Mouse (Mus musculus) thymus, postnatal 10 days (tissue): ENCODE measurements around the gene Slc30a4.

ENCODE experiments used
- DNase-seq, 2 experiments: peaks; one replicate each; pipeline ENCODE4 v3.0.0; 2021; ENCODE audit warnings: low spot score in 2 of 2

Gene Slc30a4

DNA sequence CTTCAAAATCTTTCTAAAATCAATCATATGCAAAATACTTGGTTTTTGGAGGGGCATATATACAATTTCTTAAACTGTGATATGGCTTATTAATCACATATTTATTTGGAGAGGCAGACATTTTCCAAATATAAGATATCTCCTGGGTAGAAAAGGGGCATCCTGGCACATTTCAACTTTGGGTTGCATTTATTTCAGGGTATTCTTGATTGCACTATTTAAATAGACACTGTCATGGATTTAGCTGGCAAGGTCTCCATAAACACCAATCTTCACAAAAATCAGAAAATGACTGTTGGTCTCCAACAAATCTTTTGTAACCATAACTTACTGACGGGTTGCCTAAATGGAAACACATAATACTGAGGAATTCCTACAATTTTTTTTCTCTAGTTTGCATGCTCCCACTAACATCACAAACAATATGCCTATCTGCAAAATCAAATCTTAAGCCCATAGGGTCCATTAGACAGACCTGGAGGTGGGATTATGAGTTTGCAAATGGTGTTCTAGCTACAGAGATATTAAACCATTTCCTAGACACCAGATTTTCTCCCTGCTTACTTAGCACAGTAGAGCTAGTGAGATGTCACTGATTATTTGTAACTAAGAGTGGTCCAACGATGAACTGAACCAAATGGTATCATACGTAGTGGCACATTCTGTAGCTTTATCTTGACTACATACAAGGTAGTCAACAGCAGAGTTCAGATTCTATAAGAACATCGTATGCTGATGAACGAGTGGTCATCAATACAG, 20.9 kb downstream of the Slc30a4 start:
- no peak for DNase-seq

DNA sequence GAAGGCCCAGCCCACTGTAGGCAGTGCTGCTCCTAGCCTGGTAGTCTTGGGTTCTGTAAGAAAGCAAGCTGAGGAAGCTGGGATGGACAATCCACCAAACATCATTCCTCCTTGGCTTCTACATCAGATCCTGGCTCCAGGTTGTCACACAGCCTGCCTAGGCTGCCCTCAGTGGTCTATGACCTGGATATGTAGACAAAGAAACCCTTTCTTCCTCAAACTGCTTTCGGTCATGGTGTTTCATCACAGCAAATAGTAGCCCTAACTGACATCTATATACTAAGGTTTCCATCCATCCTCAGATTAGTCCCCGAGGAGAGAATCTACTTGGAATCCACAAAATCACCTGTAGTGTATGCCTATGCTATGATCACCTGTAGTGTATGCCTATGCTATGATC, 27.3 kb downstream of the Slc30a4 start:
- no peak for DNase-seq

DNA sequence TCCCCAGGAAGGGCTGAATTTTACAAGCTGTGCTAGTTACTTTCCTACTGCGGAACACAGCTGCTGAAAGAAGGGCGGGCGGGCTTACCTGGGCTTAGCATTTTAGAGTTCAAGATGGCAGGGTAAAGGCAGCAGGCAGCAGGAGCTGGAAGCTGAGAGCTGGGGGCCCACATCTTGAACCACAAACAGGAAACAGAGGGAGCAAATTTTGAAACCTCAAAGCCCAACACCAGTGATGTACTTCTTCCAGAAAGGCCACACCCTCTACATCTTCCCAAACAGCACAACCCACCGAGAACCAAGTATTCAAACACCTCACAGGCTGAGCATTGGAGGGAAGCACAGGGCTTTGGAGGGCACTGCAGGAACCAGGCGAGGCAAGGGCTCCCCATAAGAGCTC, 29.6 kb downstream of the Slc30a4 start:
- DNase-seq = no peak

DNA sequence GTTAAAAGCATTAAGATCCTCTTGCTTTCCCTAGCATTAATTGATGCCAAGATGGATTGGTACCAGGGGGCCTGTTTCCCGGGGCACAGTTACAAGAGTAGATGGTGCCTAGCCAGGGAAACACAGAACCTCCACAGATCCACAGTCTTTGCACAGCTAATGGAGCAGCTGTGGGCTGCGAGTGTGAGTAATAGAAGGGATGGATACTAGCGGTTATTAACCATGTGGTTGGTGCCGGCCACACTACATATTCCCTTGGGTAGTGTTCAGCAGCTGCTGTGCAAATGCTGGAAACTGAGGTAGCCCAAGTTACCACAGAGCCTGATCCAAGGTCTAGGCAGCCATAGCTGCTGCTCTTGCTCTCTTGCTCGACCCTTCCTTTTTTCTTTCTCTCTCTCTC, 30.7 kb downstream of the Slc30a4 start:
- DNase-seq = no peak

DNA sequence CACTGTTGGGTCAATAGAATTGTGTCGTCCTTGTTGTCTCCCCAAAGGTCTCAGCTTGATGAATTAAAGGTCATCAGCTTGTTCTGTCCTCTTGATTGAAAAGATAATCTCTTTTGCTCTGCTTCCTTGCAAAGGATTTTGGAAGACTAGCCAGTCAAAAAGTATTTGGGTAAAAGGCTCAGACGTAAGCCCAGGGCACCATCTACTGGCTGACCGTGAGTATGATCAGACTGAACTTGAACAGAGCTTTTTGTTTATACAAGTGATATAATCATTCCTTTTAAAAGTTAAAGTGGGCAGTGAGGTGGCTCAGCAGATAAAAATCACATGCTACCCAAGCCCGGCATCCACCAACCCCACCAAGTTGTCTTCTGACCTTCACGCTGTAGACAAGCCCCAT, 34.6 kb downstream of the Slc30a4 start:
- peak in 1 of 2 experiments; percentile 51 for DNase-seq

DNA sequence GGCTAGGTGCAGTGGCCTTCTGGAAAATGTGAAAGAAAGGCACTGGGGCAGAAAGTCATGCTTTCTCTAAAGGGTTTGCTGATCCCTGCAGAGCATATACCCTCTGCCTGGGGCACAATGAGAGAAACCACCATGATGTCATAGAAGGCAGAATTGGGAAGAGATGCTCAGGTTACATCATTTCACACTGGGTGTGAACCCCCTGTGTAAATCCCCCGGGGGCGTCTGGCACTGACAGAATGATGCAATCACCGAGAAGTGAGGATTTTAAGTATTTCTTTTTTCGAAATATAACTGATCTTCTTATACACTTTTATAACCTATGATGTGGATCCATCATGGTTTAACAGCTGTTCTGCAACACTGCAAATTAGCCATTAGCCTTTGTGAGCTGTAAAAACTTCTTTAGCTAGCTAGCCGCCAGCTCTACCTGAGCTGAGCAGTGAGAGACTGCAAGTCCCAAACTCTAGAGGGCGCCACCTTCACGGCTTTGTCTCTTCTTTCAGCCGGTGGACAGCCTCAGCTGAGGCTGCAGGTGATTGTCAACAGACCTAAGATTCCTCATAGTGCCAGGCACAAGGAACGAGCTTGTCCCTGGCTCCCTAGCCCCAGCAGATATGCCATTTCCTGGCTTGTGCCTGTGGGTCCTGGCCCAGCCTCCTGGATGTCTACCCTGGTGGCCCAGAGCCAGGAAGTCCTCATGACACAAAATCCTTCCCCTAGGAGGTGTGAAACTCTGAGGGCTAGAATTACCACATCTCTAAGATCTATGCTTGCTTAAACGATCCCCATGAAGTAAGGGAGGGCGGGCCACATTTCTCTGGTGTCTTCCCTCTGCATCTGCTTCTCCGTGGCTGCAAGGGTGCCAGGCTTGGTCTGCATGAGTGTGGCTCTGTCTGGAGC, 36.2 kb downstream of the Slc30a4 start:
- DNase-seq = peak in 1 of 2 experiments; percentile 75

DNA sequence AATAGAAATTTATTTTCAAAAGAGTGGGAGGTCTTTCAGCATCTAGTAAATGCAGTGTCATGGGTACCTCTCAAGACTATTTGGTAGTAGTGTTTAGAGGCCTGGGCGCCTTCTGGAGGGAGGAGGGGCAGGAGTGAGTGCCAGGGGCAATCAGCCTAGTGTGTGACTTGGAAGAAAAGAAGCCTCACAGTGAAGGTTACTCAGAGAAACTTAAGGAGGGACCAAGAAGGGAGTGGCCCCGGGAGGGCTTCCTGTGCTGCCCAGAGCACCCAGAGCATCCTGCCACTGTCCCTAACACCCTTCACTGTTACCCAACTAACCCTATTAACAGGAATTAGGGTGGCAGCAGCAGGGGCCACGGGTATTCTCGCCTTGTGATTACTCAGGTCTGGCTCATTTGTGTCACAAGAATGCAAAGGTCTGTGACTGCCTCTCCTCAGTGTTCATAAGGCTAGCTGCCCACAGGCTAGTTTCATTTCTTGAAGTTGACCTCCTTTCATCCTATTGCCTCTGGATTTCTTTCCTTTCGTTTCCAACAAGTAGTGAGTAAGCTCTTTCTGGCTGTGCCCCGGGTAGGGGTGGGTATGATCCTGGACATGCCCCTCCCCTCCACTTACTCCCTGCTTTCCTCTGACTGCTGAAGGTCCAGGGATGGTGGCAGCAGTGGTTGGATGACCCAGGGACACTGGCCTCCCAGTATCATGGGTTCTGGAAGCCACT, 37.0 kb downstream of the Slc30a4 start:
- no peak for DNase-seq

DNA sequence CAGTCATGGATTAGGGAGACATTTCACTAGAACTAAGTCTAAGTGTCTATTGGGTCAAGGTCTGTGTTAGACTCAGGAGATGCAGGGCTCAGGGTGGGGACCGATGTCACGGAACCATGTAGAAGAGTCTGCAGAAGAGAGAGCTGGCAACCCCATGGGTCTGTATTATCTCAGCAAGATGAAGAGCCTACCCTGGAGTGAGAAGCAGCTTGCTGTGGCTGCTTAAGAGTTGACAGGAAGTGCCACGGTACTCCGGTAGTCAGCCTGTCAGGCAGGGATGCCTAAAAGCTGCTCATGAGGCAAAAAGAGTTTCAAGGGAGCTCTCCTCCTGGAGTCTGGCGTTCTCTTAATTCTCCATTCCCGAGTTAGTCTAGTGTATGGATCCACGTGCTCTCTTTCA, 42.6 kb downstream of the Slc30a4 start:
- DNase-seq = no peak

DNA sequence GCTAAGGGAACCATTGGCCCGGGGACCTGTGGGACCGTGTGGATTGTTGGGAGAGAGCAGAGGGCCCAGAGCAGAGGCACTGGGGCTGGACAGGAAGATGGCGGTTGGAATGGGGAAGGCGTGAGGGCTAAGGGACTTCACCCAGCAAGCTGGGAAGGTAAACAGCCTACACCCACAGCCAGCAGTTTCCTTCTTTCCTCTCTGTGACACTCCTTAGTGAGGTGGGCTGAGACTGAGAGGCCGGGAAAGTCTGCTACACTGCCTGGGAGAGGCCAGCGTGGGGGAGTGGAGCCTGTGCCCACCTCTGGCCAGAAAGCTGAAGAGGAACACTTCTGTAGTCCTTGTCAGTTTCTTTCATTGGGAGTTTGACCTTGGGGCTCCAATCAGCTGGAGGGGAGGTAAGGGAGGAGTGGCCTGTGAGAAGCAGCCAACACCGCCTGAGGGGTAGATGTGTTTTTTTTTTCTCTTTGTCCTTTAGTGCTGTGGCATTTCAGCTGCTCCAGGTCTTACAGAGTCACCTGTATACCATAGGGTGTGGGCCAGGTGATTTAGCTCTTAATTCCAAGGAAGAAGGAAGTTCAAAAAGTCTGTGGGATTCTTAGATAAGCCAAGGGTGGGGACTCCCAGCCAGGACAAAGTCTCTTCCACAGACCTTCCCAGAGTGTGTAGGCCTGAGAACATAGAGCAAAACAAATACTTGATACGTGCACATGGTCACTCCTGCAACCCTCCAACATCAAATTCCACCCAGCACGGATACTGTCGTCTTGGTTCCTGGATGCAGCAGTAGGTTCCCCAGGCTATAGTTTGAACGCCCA, 44.5 kb downstream of the Slc30a4 start:
- DNase-seq = no peak

DNA sequence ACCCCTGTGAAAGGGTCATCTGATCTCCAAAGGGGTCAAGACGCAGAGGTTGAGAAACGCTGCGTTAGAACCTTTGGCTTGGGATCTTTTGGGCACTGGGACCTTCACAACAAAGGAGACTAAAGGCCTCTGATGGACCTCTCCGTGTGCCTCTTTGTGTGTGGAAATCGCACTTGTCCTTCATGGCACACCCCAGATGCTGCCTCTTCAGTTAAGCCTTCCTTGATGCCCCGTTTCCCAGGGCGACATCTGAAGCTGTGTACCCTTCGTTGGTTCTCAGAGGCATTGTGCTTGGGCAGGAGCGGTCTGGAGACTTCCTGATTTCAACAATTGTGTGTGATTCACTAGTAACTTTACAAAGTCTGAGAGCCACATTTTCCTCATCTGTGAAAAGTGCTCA, 45.7 kb downstream of the Slc30a4 start:
- DNase-seq = no peak

DNA sequence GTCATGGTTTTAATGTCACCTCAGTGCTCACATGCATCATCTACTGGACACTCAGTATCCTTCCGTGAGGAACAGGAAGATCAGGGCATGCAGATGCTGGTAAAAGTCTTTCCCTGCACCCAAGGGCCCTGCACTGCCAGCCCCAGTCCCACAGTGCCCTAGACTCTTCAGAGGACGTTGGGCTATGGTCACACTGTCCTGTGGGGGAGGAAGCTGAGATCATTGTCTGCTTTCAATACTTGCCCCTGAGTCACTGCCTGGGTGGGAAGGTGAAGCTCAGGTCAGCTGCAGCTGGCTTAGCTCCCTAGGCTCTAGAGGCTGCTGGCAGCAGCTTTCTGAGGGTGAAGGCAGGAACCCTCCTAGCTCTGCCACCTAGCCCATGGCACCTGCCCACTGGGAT, 46.4 kb downstream of the Slc30a4 start:
- DNase-seq = no peak

DNA sequence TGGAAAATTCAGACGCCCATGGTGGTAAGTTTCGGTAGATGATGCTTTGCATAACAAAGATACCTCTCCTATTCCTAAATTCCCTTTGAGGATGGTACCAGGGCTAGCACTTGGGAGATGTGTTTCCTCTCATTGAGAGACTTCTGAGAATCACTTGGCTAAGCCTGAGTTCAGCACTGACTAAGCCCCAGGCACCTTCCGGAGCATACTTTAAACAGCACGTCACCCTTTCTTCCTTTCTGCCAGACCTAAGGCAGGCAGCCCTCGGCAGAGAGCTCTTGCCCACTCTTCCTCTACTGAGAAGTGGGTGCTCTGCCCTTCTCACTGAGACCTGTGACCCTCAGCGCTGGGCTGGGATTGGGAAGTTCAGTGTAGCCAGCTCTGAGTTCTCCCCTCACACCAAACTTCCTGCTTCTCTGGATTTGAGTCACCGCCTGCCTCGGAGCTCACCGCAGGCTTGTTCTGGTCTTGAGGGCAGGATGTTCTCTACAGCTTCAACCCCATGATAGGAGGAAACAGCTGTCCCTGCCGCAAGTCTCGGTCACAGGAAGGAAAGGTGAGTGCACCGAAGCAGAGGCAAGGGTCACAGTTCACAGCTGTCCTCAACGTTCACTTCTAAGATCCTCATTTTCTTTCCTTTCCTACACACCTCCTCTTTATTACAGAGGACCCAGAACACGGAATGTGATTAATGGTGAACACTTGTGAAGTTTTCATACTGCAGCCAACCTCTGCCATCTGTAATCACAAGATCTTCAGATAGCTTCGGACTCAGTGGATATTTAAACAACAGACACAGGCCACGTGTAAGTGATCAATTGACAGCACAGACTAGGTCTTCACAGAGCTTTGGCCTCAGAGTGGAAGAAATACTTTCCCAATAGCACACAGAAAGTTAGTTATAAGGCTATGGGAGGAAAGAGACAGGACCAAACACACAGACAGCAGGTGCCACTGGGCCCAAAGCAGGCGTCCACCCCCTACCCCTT, 50.1 kb downstream of the Slc30a4 start:
- DNase-seq = peak; percentile 76 to 85

DNA sequence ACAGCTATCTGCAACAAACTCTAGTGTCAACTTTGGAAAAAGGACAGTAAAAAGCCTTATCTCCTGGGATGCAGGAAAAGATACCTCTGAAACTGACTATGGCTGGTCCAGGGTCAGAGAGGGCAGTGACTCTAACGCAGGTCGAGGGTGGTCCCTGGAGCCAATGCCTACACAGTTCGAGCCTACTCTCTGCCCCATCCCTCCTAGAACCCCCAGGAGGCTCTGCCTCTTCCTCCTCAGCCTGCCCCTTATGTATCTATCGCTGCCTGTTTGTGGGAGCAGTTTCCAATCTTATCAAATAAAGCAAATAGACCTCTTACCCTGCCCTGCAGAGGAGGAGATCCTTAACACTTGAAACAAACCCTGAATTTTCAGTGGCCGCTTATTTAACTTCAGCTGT, 63.8 kb downstream of the Slc30a4 start:
- DNase-seq = no peak

DNA sequence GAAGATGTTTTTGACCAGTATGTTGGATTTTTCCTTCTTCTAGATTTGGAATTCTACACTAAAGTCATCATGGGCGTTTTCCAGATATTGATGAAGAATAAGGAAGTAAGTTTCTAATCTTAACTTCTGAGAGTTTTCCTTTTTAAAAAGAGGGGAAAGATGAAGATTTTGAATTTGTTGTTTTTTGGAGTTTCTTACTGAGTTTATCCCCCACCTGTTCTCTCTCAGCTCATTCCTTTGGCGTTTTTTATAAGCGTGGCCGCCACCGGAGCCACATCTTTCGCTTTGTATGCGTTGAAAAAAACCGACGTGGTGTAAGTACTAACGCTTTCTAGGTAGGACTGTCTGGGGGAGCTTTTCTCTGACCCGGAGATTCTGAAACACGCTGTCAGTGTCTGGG, 64.4 kb downstream of the Slc30a4 start:
- no peak for DNase-seq

DNA sequence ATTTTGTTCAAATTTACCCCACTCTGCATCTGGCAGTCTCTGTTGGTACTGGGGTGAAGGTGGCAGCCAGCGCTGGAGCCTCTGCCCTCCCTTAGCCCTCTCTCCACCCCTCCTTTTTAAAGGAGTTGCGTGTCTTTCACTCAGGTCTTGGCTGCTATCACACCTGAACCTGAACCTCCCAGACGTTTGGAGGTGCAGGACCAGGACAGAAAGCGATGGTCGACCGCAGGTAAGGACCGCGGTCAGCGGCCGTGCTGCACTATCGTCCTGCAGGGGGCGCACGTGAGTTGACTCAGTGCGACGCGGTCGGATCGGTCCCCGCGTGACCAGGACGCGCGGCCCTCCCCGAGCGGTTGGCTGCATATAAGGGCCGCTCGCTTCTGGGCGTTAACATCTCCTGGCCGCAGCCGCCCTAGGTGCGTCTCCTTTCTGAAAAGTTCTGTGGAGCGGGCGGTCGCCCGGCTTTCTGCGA, 64.9 kb downstream of the Slc30a4 start:
- DNase-seq = peak; percentile 47 to 79

DNA sequence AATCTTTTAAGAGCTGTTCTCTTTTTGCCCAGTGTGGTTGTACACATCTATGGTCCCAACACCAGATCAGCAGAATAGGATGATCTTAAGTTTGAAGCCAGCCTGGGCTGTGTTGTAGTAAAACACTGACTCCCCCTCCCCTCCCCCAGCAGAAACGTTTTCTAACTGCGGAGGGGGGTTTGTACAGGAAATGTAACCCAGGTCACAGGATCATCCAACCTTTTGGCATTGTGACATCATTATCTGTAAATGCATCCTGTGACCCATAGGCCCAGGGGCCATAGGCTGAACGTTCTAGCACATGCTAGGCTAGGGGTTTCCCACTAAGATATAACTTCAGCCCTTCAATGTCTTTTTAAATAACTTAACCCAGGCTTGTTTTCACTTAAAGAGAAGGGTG, 65.8 kb downstream of the Slc30a4 start, which contains the start of gene AA467197:
Gene AA467197 (plus strand): TSS at position 301 of the 400 bp plus-strand sequence.
- DNase-seq = no peak
